Mouse (Mus musculus): ENCODE results near the gene Fabp1.

Fabp1 gene

DNA sequence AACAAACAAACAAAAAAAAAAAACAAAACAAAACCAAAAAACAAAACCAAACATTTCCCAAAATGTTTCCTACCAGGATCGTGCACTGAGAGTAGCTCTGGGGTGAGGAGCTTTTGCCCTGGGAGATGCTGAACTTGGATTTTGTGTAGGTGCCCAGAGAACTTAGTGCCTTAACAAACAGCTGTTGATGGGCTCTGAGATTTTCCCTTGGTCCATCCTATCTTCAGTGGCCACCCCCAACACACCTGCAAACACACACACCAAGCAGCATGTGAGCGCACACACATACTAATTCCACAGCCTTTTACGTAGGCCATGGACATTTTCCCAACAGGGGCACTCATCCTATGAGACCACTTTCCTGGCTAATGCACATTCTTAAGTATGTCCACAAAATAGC is 12.8 kb downstream of the Fabp1 start:
- DNase-seq, result no peak

DNA sequence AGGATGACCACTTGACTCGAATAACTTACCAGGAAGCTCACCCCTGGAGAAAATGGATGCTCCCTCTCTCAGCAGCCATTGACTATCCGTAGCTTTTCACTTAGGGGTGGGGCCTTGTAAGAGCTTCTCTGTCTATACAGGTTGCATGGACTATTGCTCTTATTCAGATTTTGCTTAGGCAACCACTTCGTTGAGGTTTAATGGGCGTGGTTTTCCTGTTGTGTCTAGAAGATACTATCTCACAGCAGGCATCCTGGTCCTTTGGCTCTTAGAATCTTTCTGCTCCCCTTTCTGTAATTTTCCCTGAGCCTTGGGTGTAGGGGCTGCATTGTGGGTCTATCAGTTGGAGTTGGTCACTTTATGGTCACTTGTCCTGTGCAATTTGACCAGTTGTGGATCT is 21.9 kb downstream of the Fabp1 start:
- DNase-seq, result no peak

- DNase-seq, result no peak
These were observed 24.7 kb downstream of the Fabp1 start for GRCm38 (mm10) chr6:71224184-71224943.

- no peak for DNase-seq
These were observed 26.9 kb downstream of the Fabp1 start for GRCm38 (mm10) chr6:71226544-71226943.

- no peak for DNase-seq
These were observed 27.6 kb downstream of the Fabp1 start for GRCm38 (mm10) chr6:71227157-71227770.

GRCm38 (mm10) chr6:71235121-71235520 is 35.5 kb downstream of the Fabp1 start:
- DNase-seq, result no peak

DNA sequence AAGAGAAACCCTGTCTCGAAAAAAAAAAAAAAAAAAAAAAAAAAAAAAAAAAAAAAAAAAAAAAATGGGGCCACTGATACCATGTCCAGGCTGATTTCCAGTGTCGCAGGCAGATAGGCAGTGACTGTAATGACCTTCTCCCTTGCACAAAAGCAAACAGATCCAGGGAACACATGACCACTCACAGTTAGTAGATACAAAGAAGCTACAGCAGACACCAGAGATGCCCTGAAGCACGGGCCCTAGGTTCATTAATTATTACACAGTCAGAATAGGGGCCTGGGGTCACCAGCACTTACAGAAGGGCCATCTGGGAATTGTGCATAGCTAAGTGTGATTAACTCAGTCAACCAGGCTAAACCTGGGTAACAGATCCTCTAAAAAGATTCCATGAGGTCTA is 36.3 kb downstream of the Fabp1 start:
- DNase-seq, result no peak

DNA sequence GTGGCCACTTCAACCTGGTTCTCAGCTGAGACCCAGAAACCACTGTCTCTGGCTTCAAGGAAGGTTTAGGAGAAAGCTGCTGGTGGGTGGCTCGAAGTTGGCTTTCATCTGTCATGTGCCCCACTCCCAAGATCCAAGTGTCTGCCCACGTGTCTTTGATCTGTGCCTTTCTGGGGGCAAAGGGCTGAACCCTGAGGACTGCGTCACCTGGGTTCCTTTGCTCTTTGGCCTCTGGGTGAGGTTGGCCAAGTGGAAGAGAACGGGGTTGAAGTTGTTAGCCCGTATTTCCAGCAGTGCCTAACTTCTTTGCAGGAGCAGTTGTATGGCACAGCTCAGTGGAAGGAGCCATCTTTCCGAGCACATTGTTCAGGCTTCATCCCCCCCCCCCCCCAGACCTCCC is 36.9 kb downstream of the Fabp1 start:
- no peak for DNase-seq

DNA sequence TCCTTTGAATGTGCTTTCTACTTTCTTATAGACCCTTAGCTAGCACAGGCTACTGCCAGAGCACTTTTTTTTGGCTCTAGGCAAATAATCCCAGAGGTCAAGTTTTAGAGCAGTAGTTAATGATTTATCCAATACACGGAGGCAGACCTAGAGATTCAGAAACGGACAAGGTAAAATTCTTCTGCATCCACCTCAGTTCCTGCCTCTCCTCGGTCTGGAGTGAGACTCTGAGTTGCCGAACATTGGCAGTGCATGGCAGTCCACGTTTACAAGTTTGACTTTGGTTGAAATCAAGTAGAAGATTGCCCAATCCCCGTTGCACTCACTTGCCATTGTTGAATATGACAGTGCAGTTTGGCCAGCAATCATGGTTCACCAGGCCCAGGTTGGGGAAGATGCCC is 37.4 kb downstream of the Fabp1 start:
- DNase-seq, result no peak

- DNase-seq, result no peak
These were observed 39.6 kb downstream of the Fabp1 start for GRCm38 (mm10) chr6:71239069-71239750.

- DNase-seq, result no peak
These were observed 41.2 kb downstream of the Fabp1 start for GRCm38 (mm10) chr6:71240831-71241230.

- DNase-seq, result no peak
These were observed 43.2 kb downstream of the Fabp1 start for GRCm38 (mm10) chr6:71242811-71243210.

DNA sequence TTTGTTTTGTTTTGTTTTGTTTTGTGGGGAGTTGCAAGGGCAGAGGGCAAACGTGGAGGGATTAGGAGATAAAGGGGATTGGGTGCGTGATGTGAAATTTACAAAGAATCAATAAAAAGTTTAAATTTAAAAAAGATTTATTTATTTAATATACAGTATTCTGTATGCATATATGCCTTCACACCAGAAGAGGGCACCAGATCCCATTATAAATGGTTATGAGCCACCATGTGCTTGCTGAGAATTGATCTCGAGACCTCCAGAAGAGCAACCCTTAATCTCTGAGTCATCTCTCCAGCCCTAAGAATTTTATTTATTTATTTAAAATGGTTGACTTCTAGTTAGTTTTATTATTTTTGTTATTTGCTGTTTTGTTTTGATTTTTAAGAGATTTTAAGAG is 43.6 kb downstream of the Fabp1 start:
- DNase-seq, result no peak

DNA sequence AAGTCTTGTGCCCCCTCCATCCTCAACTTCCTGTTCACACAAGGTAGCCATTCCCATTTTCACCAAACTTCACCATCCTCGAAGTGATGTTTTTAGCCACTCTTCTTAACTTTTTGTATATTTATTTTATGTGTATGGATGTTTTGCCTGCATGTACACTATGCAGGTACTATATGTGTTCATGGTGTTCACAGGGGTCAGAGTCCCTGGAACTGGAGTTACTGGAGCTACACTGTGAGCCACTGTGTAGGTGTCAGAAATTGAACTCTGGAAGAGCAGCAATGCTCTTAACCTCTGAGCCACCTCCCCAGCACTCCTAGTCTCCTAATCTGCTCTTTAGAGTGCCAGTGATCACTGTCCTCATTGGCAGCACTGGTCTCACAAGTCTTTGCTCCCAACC is 48.8 kb downstream of the Fabp1 start:
- DNase-seq, result no peak

GRCm38 (mm10) chr6:71249615-71250014 is 50.0 kb downstream of the Fabp1 start:
- DNase-seq, result no peak

DNA sequence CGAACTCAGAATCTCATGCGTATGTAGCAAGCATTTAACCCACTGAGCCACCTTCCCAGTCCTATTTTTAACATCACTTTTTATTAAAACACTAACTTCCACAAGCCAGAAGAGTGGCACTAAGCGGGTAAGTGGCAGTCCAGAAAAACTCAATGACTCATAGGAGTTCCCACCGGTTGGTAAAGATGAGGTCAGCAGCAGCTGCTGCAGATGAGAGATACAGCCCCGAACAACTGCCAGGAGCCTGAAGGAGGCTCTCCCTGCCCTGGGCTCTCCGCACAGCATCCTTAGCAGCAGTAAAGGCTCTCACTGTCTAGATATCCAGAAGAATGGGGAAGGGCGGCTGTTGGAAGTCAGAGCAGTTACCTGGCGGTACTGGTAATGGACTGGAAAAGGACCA is 51.3 kb downstream of the Fabp1 start:
- DNase-seq, result no peak

- no peak for DNase-seq
These were observed 54.8 kb downstream of the Fabp1 start for GRCm38 (mm10) chr6:71254456-71254855.

All from right cerebral cortex, postnatal 4 days (tissue).